Mouse (Mus musculus) testis, adult 2 months (tissue): ENCODE results near the gene 0610009B22Rik. TPM values are rescaled to one million over a fixed set of nuclear protein-coding genes. Genes with fewer than 3 reads are reported as not detected.

ENCODE experiments used
- H3K27ac ChIP-seq: fragments of 200-500 bp; 2 replicates; pipeline ENCODE4 v1.5.1; 2012; ENCODE audit warnings: low read depth, low read length; ENCODE audit not compliant: control insufficient read depth, insufficient read depth
- H3K27me3 ChIP-seq: fragments of 200-500 bp; 2 replicates; pipeline ENCODE4 v1.6.1; 2012; ENCODE audit warnings: mild to moderate bottlenecking, low read length, moderate library complexity; ENCODE audit not compliant: control insufficient read depth, insufficient read depth
- H3K36me3 ChIP-seq: fragments of 200-500 bp; 2 replicates; pipeline ENCODE4 v1.6.1; 2012; ENCODE audit warnings: mild to moderate bottlenecking, low read length; ENCODE audit not compliant: control insufficient read depth, insufficient read depth
- H3K4me1 ChIP-seq: fragments of 200-500 bp; 2 replicates; pipeline ENCODE4 v1.6.1; 2012; ENCODE audit warnings: low read length; ENCODE audit not compliant: control insufficient read depth, insufficient read depth
- H3K4me3 ChIP-seq: fragments of 200-500 bp; 2 replicates; pipeline ENCODE4 v1.5.1; 2012; ENCODE audit warnings: low read depth, mild to moderate bottlenecking, low read length, moderate library complexity, mixed read lengths; ENCODE audit not compliant: control insufficient read depth
- CTCF ChIP-seq: fragments of 200-500 bp; IDR thresholded peaks from 2 replicates; pipeline ENCODE4 v1.5.1; 2012; ENCODE audit warnings: low read depth, mild to moderate bottlenecking, inconsistent platforms, low read length, moderate library complexity; ENCODE audit not compliant: control insufficient read depth, insufficient read depth, insufficient replicate concordance
- POLR2A ChIP-seq: fragments of 200-500 bp; IDR thresholded peaks from 2 replicates; pipeline ENCODE4 v1.6.1; 2012; ENCODE audit warnings: low read depth, mild to moderate bottlenecking, inconsistent platforms, low read length, moderate library complexity; ENCODE audit not compliant: control insufficient read depth
- polyA plus RNA-seq: library from polyadenylated mRNA; depleted of rRNA; stranded (reverse); fragments of >200 nt; gene quantifications from 2 replicates; pipeline ENCODE4 v1.2.3, GENCODE M21; 2012; rRNA removed

Gene 0610009B22Rik
- polyA plus RNA-seq, 1 experiment, result 43.3 TPM

DNA sequence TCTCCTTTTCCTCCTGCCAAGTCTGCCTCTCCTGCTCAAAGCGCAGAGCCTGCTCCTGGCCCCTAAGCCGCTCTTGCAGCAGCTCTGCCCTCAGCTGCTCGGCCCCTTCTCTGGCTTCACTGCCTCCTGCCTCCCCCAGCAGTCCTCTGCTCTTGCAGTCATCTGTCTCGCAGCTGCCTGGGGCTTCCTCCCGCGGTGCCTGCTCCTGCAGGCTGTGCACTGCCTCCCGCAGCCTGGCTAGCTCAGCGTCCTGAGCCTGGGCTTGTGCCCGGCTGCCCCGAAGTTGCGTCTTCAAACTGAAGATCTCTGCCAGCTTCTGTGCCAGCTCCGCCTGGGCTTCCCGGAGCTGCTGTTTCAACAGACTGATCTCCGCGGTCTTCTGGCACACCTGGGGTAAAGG lies 44.9 kb downstream of the 0610009B22Rik start:
- H3K4me3 ChIP-seq, result no peak overlapping the region
- TF ChIP-seq POLR2A (no peak), CTCF (no peak)
- peak overlapping the region; percentile 46 for H3K27ac ChIP-seq
- no peaks in the 10 kb centered on the region for H3K36me3 ChIP-seq
- peaks cover 11% of the 10 kb centered on the region for H3K4me1 ChIP-seq
- H3K27me3 ChIP-seq, result no peaks in the 10 kb centered on the region

DNA sequence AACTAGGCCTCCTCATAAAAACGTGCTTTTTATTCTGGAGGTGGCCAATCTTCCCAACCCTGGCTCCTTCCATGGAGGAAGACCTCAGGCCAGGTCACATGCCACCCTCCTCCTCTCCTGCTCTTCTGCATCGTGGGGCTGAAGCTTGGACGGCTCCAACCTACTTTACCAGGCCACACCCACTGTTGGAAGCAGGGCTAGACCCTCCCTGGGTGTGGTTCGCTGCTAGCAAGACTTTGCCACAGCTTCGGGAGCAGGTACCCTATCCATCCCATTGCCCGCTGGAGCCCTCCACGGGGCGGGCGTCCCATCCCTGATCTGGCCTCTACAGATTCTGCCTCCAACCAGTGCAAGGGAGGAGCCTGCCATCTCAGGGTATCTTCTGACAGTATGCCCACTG lies 45.5 kb downstream of the 0610009B22Rik start:
- no peak overlapping the region for H3K4me3 ChIP-seq
- no peak for TF ChIP-seq POLR2A
- H3K27ac ChIP-seq, result no peak overlapping the region
- H3K27me3 ChIP-seq, result no peaks in the 10 kb centered on the region
- H3K36me3 ChIP-seq, result no peaks in the 10 kb centered on the region
- H3K4me1 ChIP-seq, result peaks cover 5% of the 10 kb centered on the region

DNA sequence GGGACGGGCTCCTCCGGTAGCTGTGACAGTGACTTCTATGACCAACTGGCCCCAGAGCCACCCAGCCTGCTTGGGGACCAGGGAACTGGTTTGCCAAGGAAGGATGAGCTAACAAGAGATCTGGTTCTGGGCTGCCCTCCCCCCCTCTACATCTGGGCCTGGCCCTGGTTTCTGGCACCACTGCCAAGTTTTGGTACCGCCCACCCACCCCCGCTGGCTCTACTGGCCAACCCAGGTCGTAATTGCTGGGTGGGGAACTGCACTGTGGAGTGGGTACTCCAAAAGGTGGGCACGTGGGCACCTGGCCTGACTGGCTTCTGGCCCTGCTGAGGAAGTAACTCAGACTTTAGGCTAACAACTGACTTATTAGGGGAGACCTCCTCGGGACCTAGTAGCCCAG lies 47.9 kb downstream of the 0610009B22Rik start:
- Histone ChIP-seq H3K27me3 (no peaks in the 10 kb centered on the region), H3K27ac (no peak overlapping the region), H3K4me3 (no peak overlapping the region), H3K36me3 (no peaks in the 10 kb centered on the region), H3K4me1 (peaks cover 13% of the 10 kb centered on the region)
- TF ChIP-seq POLR2A (no peak), CTCF (no peak)

DNA sequence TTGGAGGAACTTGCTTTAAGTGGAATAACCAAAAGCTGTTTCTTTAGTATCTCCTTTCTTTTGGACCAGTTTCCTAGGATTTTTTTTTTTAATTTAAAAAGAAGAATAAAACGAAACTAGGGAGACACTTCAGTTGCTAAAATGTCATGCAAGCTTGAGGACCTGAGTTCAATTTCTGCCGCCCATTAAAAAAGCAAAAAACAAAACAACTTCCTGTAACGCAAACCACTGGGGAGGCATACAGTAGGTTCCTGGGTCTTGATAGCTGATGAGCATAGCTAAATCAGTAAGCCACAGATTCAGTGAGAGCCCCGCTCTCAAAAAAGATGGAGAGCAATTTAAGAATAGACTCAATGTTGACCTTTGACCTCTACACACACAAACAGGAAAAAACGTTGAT lies 50.2 kb downstream of the 0610009B22Rik start:
- Histone ChIP-seq H3K4me3 (no peak overlapping the region), H3K27ac (no peak overlapping the region; the same call in 1 of the 2 replicates), H3K4me1 (peaks cover 18% of the 10 kb centered on the region), H3K36me3 (no peaks in the 10 kb centered on the region), H3K27me3 (no peaks in the 10 kb centered on the region)
- no peak for TF ChIP-seq POLR2A
- TF ChIP-seq CTCF, result no peak

DNA sequence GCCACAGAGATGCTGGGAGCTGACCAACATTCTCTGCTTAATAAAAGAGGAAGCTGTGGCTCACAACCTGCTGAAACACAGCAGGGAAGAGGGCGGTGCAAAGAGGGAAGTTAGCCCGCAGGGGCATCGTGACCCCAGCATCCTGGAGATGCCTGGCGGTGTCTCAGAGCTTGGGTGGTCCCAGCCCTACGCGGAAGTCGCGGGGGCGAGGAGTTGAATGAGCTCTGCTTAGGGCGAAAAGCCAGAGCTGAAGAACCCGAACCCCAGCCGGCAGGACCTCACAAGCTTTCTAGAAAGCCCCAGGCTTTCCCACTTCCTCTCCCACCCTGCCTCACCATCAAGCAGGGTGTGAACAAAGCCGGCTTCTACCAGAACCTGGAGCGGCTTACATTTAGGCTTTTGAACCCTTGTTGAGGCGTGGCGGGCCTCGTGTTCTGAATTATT lies 50.7 kb downstream of the 0610009B22Rik start:
- 0 out of 2 replicates have a peak, but pooled peaks have one; percentile 22 for TF ChIP-seq POLR2A
- no peak for TF ChIP-seq CTCF
- Histone ChIP-seq H3K36me3 (no peaks in the 10 kb centered on the region), H3K27me3 (no peaks in the 10 kb centered on the region), H3K4me1 (peaks cover 18% of the 10 kb centered on the region), H3K27ac (peak overlapping the region; percentile 45; the same call in 1 of the 2 replicates), H3K4me3 (peak overlapping the region; percentile 5; the same call in 1 of the 2 replicates)

DNA sequence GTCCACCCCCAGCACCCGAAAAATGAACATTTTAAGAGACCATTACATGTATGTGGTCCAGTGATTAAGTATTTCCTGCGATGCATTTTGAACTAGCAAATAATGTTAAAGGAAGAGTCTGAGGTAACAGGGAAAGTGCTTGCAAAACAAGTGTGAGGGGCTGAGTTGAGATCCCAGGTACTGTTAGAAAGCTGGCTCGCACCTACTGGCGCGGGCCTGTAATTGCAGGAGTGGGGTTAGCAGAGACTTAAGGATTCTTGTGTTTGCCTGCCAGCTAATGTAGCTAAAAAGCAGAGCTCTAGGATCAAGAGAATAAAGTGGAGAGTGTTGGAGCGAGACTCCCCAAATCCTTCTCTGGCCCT lies 52.4 kb downstream of the 0610009B22Rik start:
- Histone ChIP-seq H3K27ac (peak overlapping the region; percentile 88), H3K4me1 (peaks cover 21% of the 10 kb centered on the region), H3K27me3 (no peaks in the 10 kb centered on the region), H3K4me3 (peak overlapping the region; percentile 98), H3K36me3 (no peaks in the 10 kb centered on the region; the same call in 1 of the 2 replicates)
- TF ChIP-seq POLR2A (no peak), CTCF (peak; percentile 25; the same call in 1 of the 2 replicates)

DNA sequence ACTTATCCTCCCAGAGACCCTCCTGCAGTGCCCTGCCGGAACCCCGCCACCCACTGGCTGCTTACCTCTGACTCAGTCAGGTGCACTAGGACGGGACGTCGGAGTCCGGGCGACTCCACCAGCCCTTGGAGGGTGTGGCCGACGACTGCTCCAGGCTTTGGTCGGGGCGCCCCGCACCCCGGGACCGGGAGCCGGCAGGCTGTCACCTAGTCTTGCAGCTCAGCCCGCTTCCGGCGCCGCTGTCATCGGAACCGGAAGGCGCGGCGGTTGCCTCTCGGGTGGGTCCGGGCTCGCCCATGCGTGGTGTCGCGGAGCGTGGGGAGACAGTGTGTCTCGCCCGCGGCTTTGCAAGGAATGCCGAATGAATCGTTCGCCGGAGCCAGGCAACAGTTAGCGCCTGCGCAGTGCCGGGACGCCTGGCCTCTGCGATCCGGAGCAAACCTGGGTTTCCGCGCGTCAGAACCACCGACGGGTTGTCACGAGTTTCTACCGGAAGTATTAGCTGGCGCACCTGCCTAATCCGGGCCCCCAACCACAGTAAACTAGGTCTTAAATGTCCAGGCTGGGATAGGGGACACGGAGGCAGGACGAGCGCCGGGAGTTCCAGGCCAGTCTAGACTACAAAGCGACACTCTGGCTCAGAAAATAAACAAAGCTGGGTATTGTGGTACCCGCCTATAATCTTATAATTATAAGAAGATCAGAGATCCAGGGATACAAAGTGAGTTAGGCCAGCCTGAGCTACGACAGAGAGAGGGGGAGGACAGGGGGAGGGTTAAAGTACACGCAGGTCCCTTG lies 53.0 kb downstream of the 0610009B22Rik start, which contains the start of gene Rmnd5b:
Gene Rmnd5b (minus strand): TSS at position 372 of the 798 bp plus-strand sequence.
- H3K4me1 ChIP-seq, result peaks cover 21% of the 10 kb centered on the region
- TF ChIP-seq CTCF, result no peak
- TF ChIP-seq POLR2A, result peak; percentile 68; the same call in 1 of the 2 replicates

More for the DNA sequence above, 53.0 kb downstream of the 0610009B22Rik start, which contains the start of gene Rmnd5b:
- Histone ChIP-seq H3K27ac (peak within 1 kb of the TSS; percentile 88), H3K36me3 (no peaks in the 10 kb centered on the region; the same call in 1 of the 2 replicates), H3K4me3 (peak within 1 kb of the TSS; percentile 98), H3K27me3 (no peaks in the 10 kb centered on the region)

Other genes with a start within 250 kb of the 0610009B22Rik start
- 7.3 TPM in 2 replicates for gene Phykpl, start 104.1 kb downstream of the 0610009B22Rik start, polyA plus RNA-seq
- gene Hnrnpab, start 82.0 kb downstream of the 0610009B22Rik start, polyA plus RNA-seq, result 85.0 and 97.4 TPM in 2 replicates
- 32.0 and 33.5 TPM in 2 replicates for gene Nhp2, start 69.1 kb downstream of the 0610009B22Rik start, polyA plus RNA-seq
- gene Rmnd5b, start 53.0 kb downstream of the 0610009B22Rik start, polyA plus RNA-seq, result 66.5 and 73.1 TPM in 2 replicates
- 16.3 and 19.0 TPM in 2 replicates for gene N4bp3, start 38.0 kb downstream of the 0610009B22Rik start, polyA plus RNA-seq
- 5.1 and 5.3 TPM in 2 replicates for gene D930048N14Rik, start 37.9 kb downstream of the 0610009B22Rik start, polyA plus RNA-seq
- gene Sec24a, start 74.8 kb upstream of the 0610009B22Rik start, polyA plus RNA-seq, result 19.7 and 22.1 TPM in 2 replicates
- gene Sar1b, start 74.8 kb upstream of the 0610009B22Rik start, polyA plus RNA-seq, result 11.8 and 14.9 TPM in 2 replicates
- 2.9 and 3.4 TPM in 2 replicates for gene Jade2, start 168.8 kb upstream of the 0610009B22Rik start, polyA plus RNA-seq